ENCODE assay signal across 10 mouse cellular contexts in genomic region chr1:63658016-63658415, GRCm38 (mm10). TPM values are rescaled to one million over a fixed set of nuclear protein-coding genes. Genes with fewer than 3 reads are reported as not detected.
A peak's percentile ranks its signal among the peaks of the same experiment; 100 is the strongest.
DNase-seq lines count a peak whose midpoint lies in the region; ATAC-seq and TF ChIP-seq lines count a peak whose summit lies in the region.
"Had no signal": no experiment of that assay in that cellular context is flagged by ENCODE, and none has a peak within 500 bp of the region (broad histone marks: within the 10 kb centered on the region; RNA-seq: fewer than 3 reads in every experiment).

No protein-coding gene starts in this region.

- no peak overlapping the region for H3K27ac ChIP-seq in forebrain, embryonic 10.5 days
- H3K27ac ChIP-seq in forebrain, embryonic 12.5 days, result no peak overlapping the region
- no peak overlapping the region for H3K27ac ChIP-seq in forebrain, embryonic 14.5 days (ENCODE audit: low read depth, low read length)
- no peak overlapping the region for H3K27ac ChIP-seq in lung, postnatal 0 days (ENCODE audit: low read length)
- H3K27ac ChIP-seq: limb, embryonic 13.5 days had no signal

- H3K4me2 ChIP-seq in forebrain, embryonic 12.5 days, result no peak overlapping the region
- no peak overlapping the region for H3K4me2 ChIP-seq in forebrain, embryonic 14.5 days (ENCODE audit: low read length)
- no peak overlapping the region for H3K4me2 ChIP-seq in lung, postnatal 0 days (replicated peaks; ENCODE audit: low read depth, low read length)
- H3K4me2 ChIP-seq: limb, embryonic 13.5 days had no signal

- peak; percentile 90 for TF ChIP-seq CTCF in E14TG2a.4 (conservative IDR thresholded peaks at IDR 0.05; ENCODE audit: low read length)
- TF ChIP-seq CTCF in lung, postnatal 0 days (IDR thresholded peaks at IDR 0.05), result peak; percentile 79

- H3K27me3 ChIP-seq in forebrain, embryonic 10.5 days (ENCODE audit: poor library complexity, severe bottlenecking), result 0 out of 2 replicates have a peak, but pooled peaks cover 3% of the 10 kb centered on the region
- H3K27me3 ChIP-seq in forebrain, embryonic 12.5 days, result 0 out of 2 replicates have a peak, but pooled peaks cover 8% of the 10 kb centered on the region
- peaks cover 12% of the 10 kb centered on the region; the same call in 1 of the 2 replicates for H3K27me3 ChIP-seq in E14TG2a.4 (ENCODE audit: insufficient read depth, low read length)
- H3K27me3 ChIP-seq in forebrain, embryonic 14.5 days (replicated peaks; ENCODE audit: control insufficient read depth, insufficient read depth, low read length), result no peaks in the 10 kb centered on the region
- H3K27me3 ChIP-seq in lung, postnatal 0 days (replicated peaks; ENCODE audit: insufficient read depth, low read length), result no peaks in the 10 kb centered on the region

- H3K36me3 ChIP-seq in forebrain, embryonic 10.5 days (replicated peaks), result no peaks in the 10 kb centered on the region
- H3K36me3 ChIP-seq in forebrain, embryonic 12.5 days (replicated peaks), result no peaks in the 10 kb centered on the region
- H3K36me3 ChIP-seq in E14TG2a.4 (ENCODE audit: insufficient read depth, low read length), result no peaks in the 10 kb centered on the region
- H3K36me3 ChIP-seq in forebrain, embryonic 14.5 days (ENCODE audit: control insufficient read depth, insufficient read depth, low read length), result no peaks in the 10 kb centered on the region
- no peaks in the 10 kb centered on the region for H3K36me3 ChIP-seq in lung, postnatal 0 days (ENCODE audit: insufficient read depth, low read length)
- H3K36me3 ChIP-seq: limb, embryonic 13.5 days had no signal

- 18% methylated on average over 6 of the region's 6 CpGs for WGBS in forebrain, embryonic 10.5 days
- 16% methylated on average over 6 of the region's 6 CpGs for WGBS in forebrain, embryonic 12.5 days
- 15% methylated on average over 6 of the region's 6 CpGs for WGBS in forebrain, embryonic 14.5 days
- WGBS in lung, postnatal 0 days, result 9% methylated on average over 6 of the region's 6 CpGs

- H3K9ac ChIP-seq in forebrain, embryonic 12.5 days, result no peak overlapping the region
- no peak overlapping the region for H3K9ac ChIP-seq in forebrain, embryonic 14.5 days (ENCODE audit: low read length)
- H3K9ac ChIP-seq in lung, postnatal 0 days (replicated peaks; ENCODE audit: low read depth), result no peak overlapping the region
- H3K9ac ChIP-seq: limb, embryonic 13.5 days had no signal

- no peak for ATAC-seq in forebrain, embryonic 12.5 days (ENCODE audit: low FRiP score)
- no peak for ATAC-seq in forebrain, embryonic 14.5 days
- ATAC-seq in lung, postnatal 0 days, result no peak

- H3K4me1 ChIP-seq in forebrain, embryonic 10.5 days, result no peaks in the 10 kb centered on the region
- H3K4me1 ChIP-seq in forebrain, embryonic 12.5 days, result no peaks in the 10 kb centered on the region
- no peaks in the 10 kb centered on the region for H3K4me1 ChIP-seq in E14TG2a.4 (replicated peaks; ENCODE audit: low read depth, low read length)
- no peaks in the 10 kb centered on the region for H3K4me1 ChIP-seq in forebrain, embryonic 14.5 days (ENCODE audit: control insufficient read depth, insufficient read depth, low read length)
- no peaks in the 10 kb centered on the region for H3K4me1 ChIP-seq in lung, postnatal 0 days (ENCODE audit: insufficient read depth, low read depth, low read length)
- H3K4me1 ChIP-seq: limb, embryonic 13.5 days had no signal

- DNase-seq in forebrain, embryonic 10.5 days (ENCODE audit: extremely low spot score, low spot score), result peak; percentile 52
- DNase-seq in c-Kit-positive CD71-negative TER-119-negative erythroid progenitor cells, embryonic 14.5 days (ENCODE audit: low read depth), result peak; percentile 64
- DNase-seq in forebrain, embryonic 14.5 days (ENCODE audit: low spot score), result peak; percentile 89
- DNase-seq in kidney, postnatal 25 days, result peak; percentile 47 to 71
- peak; percentile 69 for DNase-seq in lung, postnatal 0 days (ENCODE audit: low spot score)
- DNase-seq in right cerebral cortex, adult 2 months (ENCODE audit: low spot score in 2 of 2), result peak; percentile 77 to 83

- no peak overlapping the region for H3K4me3 ChIP-seq in forebrain, embryonic 10.5 days
- H3K4me3 ChIP-seq in forebrain, embryonic 12.5 days (replicated peaks), result no peak overlapping the region
- no peak overlapping the region for H3K4me3 ChIP-seq in E14TG2a.4 (replicated peaks; ENCODE audit: low read length)
- no peak overlapping the region for H3K4me3 ChIP-seq in forebrain, embryonic 14.5 days (ENCODE audit: low read depth, low read length)
- no peak overlapping the region for H3K4me3 ChIP-seq in lung, postnatal 0 days (ENCODE audit: low read depth, low read length)
- H3K4me3 ChIP-seq: limb, embryonic 13.5 days had no signal

- no peaks in the 10 kb centered on the region for H3K9me3 ChIP-seq in forebrain, embryonic 10.5 days
- no peaks in the 10 kb centered on the region for H3K9me3 ChIP-seq in forebrain, embryonic 12.5 days
- no peaks in the 10 kb centered on the region for H3K9me3 ChIP-seq in E14TG2a.4 (ENCODE audit: low read length)
- no peaks in the 10 kb centered on the region for H3K9me3 ChIP-seq in forebrain, embryonic 14.5 days (replicated peaks; ENCODE audit: control insufficient read depth, low read length)
- H3K9me3 ChIP-seq in lung, postnatal 0 days (ENCODE audit: low read length), result no peaks in the 10 kb centered on the region
- H3K9me3 ChIP-seq: limb, embryonic 13.5 days had no signal

- no peak for TF ChIP-seq EP300 in lung, postnatal 0 days (IDR thresholded peaks at IDR 0.05)

RNA-seq across cellular contexts. Expression of gene Dytn, which starts 28.7 kb away (rescaled TPM):
- polyA plus RNA-seq in forebrain, embryonic 10.5 days (2016; fragmentation: Nextera tagmentation; extraction: Ambion mirVana), result not detected in 2 replicates
- not detected in 2 replicates for polyA plus RNA-seq in forebrain, embryonic 12.5 days (2016; fragmentation: Nextera tagmentation; extraction: Ambion mirVana)
- polyA plus RNA-seq in forebrain, embryonic 14.5 days (2014; fragmentation: Nextera tagmentation; extraction: Ambion mirVana), result not detected in 2 replicates
- polyA plus RNA-seq in lung, postnatal 0 days (2015; fragmentation: Nextera tagmentation; extraction: Ambion mirVana), result not detected in 2 replicates
- polyA plus RNA-seq: C2C12; limb, embryonic 13.5 days had no signal

RNA-seq across cellular contexts. Expression of gene Gm39653, which starts 42.2 kb away (rescaled TPM):
- not detected in 2 replicates for polyA plus RNA-seq in forebrain, embryonic 10.5 days (2016; fragmentation: Nextera tagmentation; extraction: Ambion mirVana)
- polyA plus RNA-seq in forebrain, embryonic 12.5 days (2016; fragmentation: Nextera tagmentation; extraction: Ambion mirVana), result not detected in 2 replicates
- polyA plus RNA-seq in forebrain, embryonic 14.5 days (2014; fragmentation: Nextera tagmentation; extraction: Ambion mirVana), result not detected in 2 replicates
- not detected in 2 replicates for polyA plus RNA-seq in lung, postnatal 0 days (2015; fragmentation: Nextera tagmentation; extraction: Ambion mirVana)
- polyA plus RNA-seq: C2C12; limb, embryonic 13.5 days had no signal
